Mouse (Mus musculus): ENCODE data around the gene Slc12a4. TPM values are rescaled to one million over a fixed set of nuclear protein-coding genes. Genes with fewer than 3 reads are reported as not detected.

The Slc12a4 gene
- polyA plus RNA-seq, 1 experiment from 2014 or later = 33.4 TPM

- Histone ChIP-seq H3K27me3 (replicated peaks) (no peaks in the 10 kb centered on the region), H3K9ac (no peak overlapping the region), H3K4me2 (no peak overlapping the region), H3K4me1 (peaks cover 8% of the 10 kb centered on the region), H3K27ac (no peak overlapping the region), H3K9me3 (no peaks in the 10 kb centered on the region), H3K36me3 (peaks cover 40% of the 10 kb centered on the region), H3K4me3 (replicated peaks) (no peak overlapping the region)
- WGBS = 92% methylated on average over 11 of the region's 11 CpGs
- ATAC-seq (ENCODE audit: insufficient read depth, low FRiP score, low read depth) = no peak
Measured at GRCm38 (mm10) chr8:105942026-105942425, 23.9 kb downstream of the Slc12a4 start.

GRCm38 (mm10) chr8:105938306-105938669 lies 27.6 kb downstream of the Slc12a4 start, which contains the start of gene Psmb10:
Gene Psmb10, minus strand, starts transcription at chr8:105938444.
- Histone ChIP-seq H3K9ac (peak within 1 kb of the TSS; percentile 76), H3K4me1 (peaks cover 16% of the 10 kb centered on the region), H3K36me3 (0 out of 2 replicates have a peak, but pooled peaks cover 12% of the 10 kb centered on the region), H3K4me2 (peak within 1 kb of the TSS; percentile 93), H3K4me3 (replicated peaks) (peak within 1 kb of the TSS; percentile 96), H3K27me3 (replicated peaks) (no peaks in the 10 kb centered on the region), H3K27ac (peak within 1 kb of the TSS; percentile 87), H3K9me3 (no peaks in the 10 kb centered on the region)
- ATAC-seq (ENCODE audit: insufficient read depth, low FRiP score, low read depth) = no peak
- 21% methylated on average over 4 of the region's 4 CpGs for WGBS

- Histone ChIP-seq H3K4me3 (replicated peaks) (peak overlapping the region; percentile 96), H3K9ac (peak overlapping the region; percentile 76), H3K27me3 (replicated peaks) (no peaks in the 10 kb centered on the region), H3K9me3 (no peaks in the 10 kb centered on the region), H3K4me2 (peak overlapping the region; percentile 93), H3K27ac (peak overlapping the region; percentile 87), H3K36me3 (0 out of 2 replicates have a peak, but pooled peaks cover 8% of the 10 kb centered on the region), H3K4me1 (peaks cover 16% of the 10 kb centered on the region)
- no peak for ATAC-seq (ENCODE audit: insufficient read depth, low FRiP score, low read depth)
- WGBS = under 1% methylated on average over 33 of the region's 33 CpGs
Measured at GRCm38 (mm10) chr8:105937496-105938305, 28.2 kb downstream of the Slc12a4 start.

- WGBS = 2% methylated on average over 30 of the region's 30 CpGs
- H3K9ac ChIP-seq = peak overlapping the region; percentile 76
- peak overlapping the region; percentile 96 for H3K4me3 ChIP-seq (replicated peaks)
- H3K27me3 ChIP-seq (replicated peaks) = no peaks in the 10 kb centered on the region
- peaks cover 16% of the 10 kb centered on the region for H3K4me1 ChIP-seq
- H3K9me3 ChIP-seq = no peaks in the 10 kb centered on the region
- 0 out of 2 replicates have a peak, but pooled peaks cover 5% of the 10 kb centered on the region for H3K36me3 ChIP-seq
- peak; percentile 87 for ATAC-seq (ENCODE audit: insufficient read depth, low FRiP score, low read depth)
- H3K4me2 ChIP-seq = peak overlapping the region; percentile 93
- peak overlapping the region; percentile 87 for H3K27ac ChIP-seq
Measured at GRCm38 (mm10) chr8:105936866-105937475, 28.9 kb downstream of the Slc12a4 start.

- peaks cover 16% of the 10 kb centered on the region for H3K4me1 ChIP-seq
- no peak for ATAC-seq (ENCODE audit: insufficient read depth, low FRiP score, low read depth)
- H3K27ac ChIP-seq = peak overlapping the region; percentile 87; the same call in 1 of the 2 replicates
- no peaks in the 10 kb centered on the region for H3K9me3 ChIP-seq
- H3K4me3 ChIP-seq (replicated peaks) = peak overlapping the region; percentile 96
- peak overlapping the region; percentile 93 for H3K4me2 ChIP-seq
- 0 out of 2 replicates have a peak overlapping the region, but pooled peaks have one; percentile 19 for H3K9ac ChIP-seq
- no peaks in the 10 kb centered on the region for H3K36me3 ChIP-seq
- 26% methylated on average over 7 of the region's 7 CpGs for WGBS
- no peaks in the 10 kb centered on the region for H3K27me3 ChIP-seq (replicated peaks)
Measured at GRCm38 (mm10) chr8:105935863-105936603, 29.9 kb downstream of the Slc12a4 start.

- Histone ChIP-seq H3K4me1 (peaks cover 16% of the 10 kb centered on the region), H3K27me3 (replicated peaks) (no peaks in the 10 kb centered on the region)
- 72% methylated on average over 6 of the region's 6 CpGs for WGBS
Measured at GRCm38 (mm10) chr8:105935105-105935504, 30.8 kb downstream of the Slc12a4 start.

GRCm38 (mm10) chr8:105933762-105934161 lies 32.1 kb downstream of the Slc12a4 start, which contains the start of gene Ctrl:
Gene Ctrl, minus strand, starts transcription at chr8:105933862.
- Histone ChIP-seq H3K27me3 (replicated peaks) (no peaks in the 10 kb centered on the region), H3K36me3 (peaks cover 13% of the 10 kb centered on the region; the same call in 1 of the 2 replicates), H3K4me1 (peaks cover 16% of the 10 kb centered on the region), H3K9ac (no peak within 1 kb of the TSS), H3K27ac (no peak within 1 kb of the TSS), H3K4me3 (replicated peaks) (no peak within 1 kb of the TSS), H3K9me3 (no peaks in the 10 kb centered on the region), H3K4me2 (no peak within 1 kb of the TSS)
- 85% methylated on average over 2 of the region's 2 CpGs for WGBS
- ATAC-seq (ENCODE audit: insufficient read depth, low FRiP score, low read depth) = no peak

More at GRCm38 (mm10) chr8:105935105-105935504, 30.8 kb downstream of the Slc12a4 start:
- Histone ChIP-seq H3K36me3 (peaks cover 4% of the 10 kb centered on the region; the same call in 1 of the 2 replicates), H3K9ac (no peak overlapping the region), H3K4me2 (no peak overlapping the region), H3K9me3 (no peaks in the 10 kb centered on the region), H3K27ac (no peak overlapping the region), H3K4me3 (replicated peaks) (no peak overlapping the region)
- no peak for ATAC-seq (ENCODE audit: insufficient read depth, low FRiP score, low read depth)

- H3K36me3 ChIP-seq = peaks cover 13% of the 10 kb centered on the region; the same call in 1 of the 2 replicates
- no peaks in the 10 kb centered on the region for H3K27me3 ChIP-seq (replicated peaks)
- peaks cover 8% of the 10 kb centered on the region; the same call in 1 of the 2 replicates for H3K4me1 ChIP-seq
- H3K4me3 ChIP-seq (replicated peaks) = no peak overlapping the region
- H3K9ac ChIP-seq = no peak overlapping the region
- no peak overlapping the region for H3K27ac ChIP-seq
- H3K4me2 ChIP-seq = no peak overlapping the region
- ATAC-seq (ENCODE audit: insufficient read depth, low FRiP score, low read depth) = no peak
- no peaks in the 10 kb centered on the region for H3K9me3 ChIP-seq
- 87% methylated on average over 11 of the region's 11 CpGs for WGBS
Measured at GRCm38 (mm10) chr8:105932525-105932924, 33.4 kb downstream of the Slc12a4 start.

- H3K9me3 ChIP-seq = no peaks in the 10 kb centered on the region
- H3K27ac ChIP-seq = no peak overlapping the region
- no peak overlapping the region for H3K9ac ChIP-seq
- no peak overlapping the region for H3K4me2 ChIP-seq
- ATAC-seq (ENCODE audit: insufficient read depth, low FRiP score, low read depth) = no peak
- H3K4me1 ChIP-seq = peaks cover 4% of the 10 kb centered on the region; the same call in 1 of the 2 replicates
- peaks cover 13% of the 10 kb centered on the region; the same call in 1 of the 2 replicates for H3K36me3 ChIP-seq
- H3K27me3 ChIP-seq (replicated peaks) = no peaks in the 10 kb centered on the region
- 92% methylated on average over 3 of the region's 3 CpGs for WGBS
- H3K4me3 ChIP-seq (replicated peaks) = no peak overlapping the region
Measured at GRCm38 (mm10) chr8:105931271-105931670, 34.6 kb downstream of the Slc12a4 start.

GRCm38 (mm10) chr8:105930602-105931001 lies 35.3 kb downstream of the Slc12a4 start:
- Histone ChIP-seq H3K27me3 (replicated peaks) (no peaks in the 10 kb centered on the region), H3K36me3 (peaks cover 13% of the 10 kb centered on the region; the same call in 1 of the 2 replicates), H3K4me1 (peaks cover under 1% of the 10 kb centered on the region; the same call in 1 of the 2 replicates), H3K4me3 (replicated peaks) (no peak overlapping the region), H3K27ac (no peak overlapping the region), H3K9me3 (no peaks in the 10 kb centered on the region), H3K4me2 (no peak overlapping the region), H3K9ac (no peak overlapping the region)
- 0 out of 2 replicates have a peak, but pooled peaks have one; percentile 19 for ATAC-seq (ENCODE audit: insufficient read depth, low FRiP score, low read depth)
- 21% methylated on average over 8 of the region's 8 CpGs for WGBS

GRCm38 (mm10) chr8:105925123-105925522 lies 40.8 kb downstream of the Slc12a4 start:
- Histone ChIP-seq H3K27ac (no peak overlapping the region), H3K4me3 (replicated peaks) (no peak overlapping the region), H3K27me3 (replicated peaks) (no peaks in the 10 kb centered on the region), H3K36me3 (peaks cover 9% of the 10 kb centered on the region), H3K4me1 (no peaks in the 10 kb centered on the region), H3K4me2 (no peak overlapping the region), H3K9me3 (no peaks in the 10 kb centered on the region), H3K9ac (no peak overlapping the region)
- no peak for ATAC-seq (ENCODE audit: insufficient read depth, low FRiP score, low read depth)
- 61% methylated on average over 3 of the region's 3 CpGs for WGBS

Measured in stomach, embryonic 15.5 days (tissue).